In genomic region chr2:9481678-9482345, GRCm38 (mm10) we compare ENCODE assay signal across 22 mouse cellular contexts.
DNase-seq lines count a peak whose midpoint lies in the region; TF ChIP-seq lines count a peak whose summit lies in the region.
"Had no signal": no experiment of that assay in that cellular context is flagged by ENCODE, and none has a peak within 500 bp of the region (broad histone marks: within the 10 kb centered on the region; RNA-seq: fewer than 3 reads in every experiment).

No protein-coding gene starts in this region.

- no peak for TF ChIP-seq POLR2A in embryonic fibroblast, embryonic 13.5 days (IDR thresholded peaks at IDR 0.05; ENCODE audit: low read depth, low read length)

- DNase-seq in heart, adult 18-20 months, result peak; percentile 2
- DNase-seq in heart, adult 8-10 months (ENCODE audit: low spot score), result no peak
- peak; percentile 58 for DNase-seq in 3134 (ENCODE audit: extremely low read depth, insufficient read length, low spot score)
- peak; percentile 85 for DNase-seq in Muller cell, postnatal 12 days (ENCODE audit: inconsistent ontology term)
- no peak for DNase-seq in right cerebral cortex, postnatal 14 days
- DNase-seq in cerebellum, adult 18-20 months, result no peak
- DNase-seq in cerebellum, adult 9-10 months, result no peak
- DNase-seq: adrenal gland, adult 8-10 months; adrenal gland, postnatal 36 days; cerebellum, adult 11 months; cerebellum, adult 9-11 months; cerebellum, postnatal 36 days; forebrain, postnatal 0 days; gastrocnemius, postnatal 14 days; kidney, adult 18-20 months had no signal

- TF ChIP-seq CTCF in embryonic fibroblast, embryonic 13.5 days (IDR thresholded peaks at IDR 0.05; ENCODE audit: borderline replicate concordance, insufficient read depth, low read length), result no peak

- H3K27ac ChIP-seq in embryonic fibroblast, embryonic 13.5 days (ENCODE audit: insufficient read depth, low read length), result peak overlapping the region; percentile 96
- H3K27ac ChIP-seq: embryonic facial prominence, embryonic 15.5 days; forebrain, embryonic 12.5 days; heart, embryonic 10.5 days; hindbrain, embryonic 10.5 days; hindbrain, embryonic 14.5 days; intestine, embryonic 15.5 days had no signal

- no peak overlapping the region for H3K4me3 ChIP-seq in embryonic fibroblast, embryonic 13.5 days (ENCODE audit: insufficient read depth, low read length)
- H3K4me3 ChIP-seq: embryonic facial prominence, embryonic 15.5 days; forebrain, embryonic 12.5 days; heart, embryonic 10.5 days; hindbrain, embryonic 10.5 days; intestine, embryonic 15.5 days had no signal

- H3K4me1 ChIP-seq in embryonic fibroblast, embryonic 13.5 days (ENCODE audit: control insufficient read depth, insufficient read depth, low read length), result peaks cover 14% of the 10 kb centered on the region
- H3K4me1 ChIP-seq: embryonic facial prominence, embryonic 15.5 days; forebrain, embryonic 12.5 days; heart, embryonic 10.5 days; intestine, embryonic 15.5 days had no signal

Comparison
In these comparisons a context has a peak if more than half of its experiments do, and no peak if none do; other contexts are left out.
1. DNase-seq: peak in heart, adult 18-20 months (2 of 2), 3134 (single experiment) and Muller cell, postnatal 12 days (single experiment); none in heart, adult 8-10 months (single experiment), right cerebral cortex, postnatal 14 days (single experiment), cerebellum, adult 18-20 months (0 of 2) and cerebellum, adult 9-10 months (single experiment).